Mouse (Mus musculus): ENCODE data around the gene Kif17. TPM values are rescaled to one million over a fixed set of nuclear protein-coding genes. Genes with fewer than 3 reads are reported as not detected.

The Kif17 gene
- 0.21 and 0.39 TPM in 2 replicates for polyA plus RNA-seq (2015; fragmentation: Nextera tagmentation; extraction: Ambion mirVana)

- Histone ChIP-seq H3K36me3 (ENCODE audit: control insufficient read depth, insufficient read depth, low read length) (peaks cover 7% of the 10 kb centered on the region), H3K27me3 (ENCODE audit: control insufficient read depth, insufficient read depth, low read length) (no peaks in the 10 kb centered on the region; the same call in 1 of the 2 replicates), H3K9ac (ENCODE audit: low read length) (peak within 1 kb of the TSS; percentile 48), H3K4me3 (ENCODE audit: low read depth, low read length) (peak within 1 kb of the TSS; percentile 42), H3K9me3 (ENCODE audit: control insufficient read depth, low read length) (no peaks in the 10 kb centered on the region), H3K27ac (replicated peaks) (no peak within 1 kb of the TSS), H3K4me1 (replicated peaks; ENCODE audit: control insufficient read depth, insufficient read depth) (no peaks in the 10 kb centered on the region; the same call in 1 of the 2 replicates), H3K4me2 (replicated peaks; ENCODE audit: low read depth) (peak within 1 kb of the TSS; percentile 90)
- DNase-seq (ENCODE audit: low spot score) (peak; percentile 68), ATAC-seq (ENCODE audit: low FRiP score, low TSS enrichment) (peak; percentile 66)
- TF ChIP-seq CTCF (IDR thresholded peaks at IDR 0.05; ENCODE audit: low read depth) (no peak), EP300 (optimal IDR thresholded peaks at IDR 0.05) (no peak)
- 1% methylated on average over 64 of the region's 74 CpGs for WGBS
These were observed at the start of gene Kif17, which contains the start of gene Sh2d5 for GRCm38 (mm10) chr4:138250088-138250960. Gene Kif17, plus strand, starts transcription at chr4:138250435. Gene Sh2d5, plus strand, starts transcription at chr4:138250403.

GRCm38 (mm10) chr4:138200769-138201168, 49.5 kb upstream of the Kif17 start:
- Histone ChIP-seq H3K9ac (ENCODE audit: low read length) (no peak overlapping the region), H3K27me3 (ENCODE audit: control insufficient read depth, insufficient read depth, low read length) (no peaks in the 10 kb centered on the region), H3K4me2 (replicated peaks; ENCODE audit: low read depth) (no peak overlapping the region), H3K4me1 (replicated peaks; ENCODE audit: control insufficient read depth, insufficient read depth) (no peaks in the 10 kb centered on the region), H3K4me3 (ENCODE audit: low read depth, low read length) (no peak overlapping the region), H3K9me3 (ENCODE audit: control insufficient read depth, low read length) (no peaks in the 10 kb centered on the region), H3K36me3 (ENCODE audit: control insufficient read depth, insufficient read depth, low read length) (peaks cover 34% of the 10 kb centered on the region), H3K27ac (replicated peaks) (no peak overlapping the region)
- TF ChIP-seq EP300 (optimal IDR thresholded peaks at IDR 0.05), result no peak
- TF ChIP-seq CTCF (IDR thresholded peaks at IDR 0.05; ENCODE audit: low read depth), result no peak
- ATAC-seq (ENCODE audit: low FRiP score, low TSS enrichment) (no peak), DNase-seq (ENCODE audit: low spot score) (no peak)
- 86% methylated on average over 3 of the region's 3 CpGs for WGBS

GRCm38 (mm10) chr4:138201696-138202095, 48.5 kb upstream of the Kif17 start:
- Histone ChIP-seq H3K27me3 (ENCODE audit: control insufficient read depth, insufficient read depth, low read length) (no peaks in the 10 kb centered on the region), H3K9me3 (ENCODE audit: control insufficient read depth, low read length) (no peaks in the 10 kb centered on the region), H3K4me1 (replicated peaks; ENCODE audit: control insufficient read depth, insufficient read depth) (no peaks in the 10 kb centered on the region), H3K27ac (replicated peaks) (no peak overlapping the region), H3K4me3 (ENCODE audit: low read depth, low read length) (no peak overlapping the region), H3K36me3 (ENCODE audit: control insufficient read depth, insufficient read depth, low read length) (peaks cover 31% of the 10 kb centered on the region), H3K4me2 (replicated peaks; ENCODE audit: low read depth) (no peak overlapping the region), H3K9ac (ENCODE audit: low read length) (no peak overlapping the region)
- DNase-seq (ENCODE audit: low spot score) (no peak), ATAC-seq (ENCODE audit: low FRiP score, low TSS enrichment) (no peak)
- TF ChIP-seq EP300 (optimal IDR thresholded peaks at IDR 0.05), result no peak
- TF ChIP-seq CTCF (IDR thresholded peaks at IDR 0.05; ENCODE audit: low read depth), result no peak
- 53% methylated on average over 9 of the region's 9 CpGs for WGBS

- no peak for TF ChIP-seq EP300 (optimal IDR thresholded peaks at IDR 0.05)
- no peak for TF ChIP-seq CTCF (IDR thresholded peaks at IDR 0.05; ENCODE audit: low read depth)
- Histone ChIP-seq H3K9me3 (ENCODE audit: control insufficient read depth, low read length) (no peaks in the 10 kb centered on the region), H3K27me3 (ENCODE audit: control insufficient read depth, insufficient read depth, low read length) (no peaks in the 10 kb centered on the region), H3K4me3 (ENCODE audit: low read depth, low read length) (no peak overlapping the region), H3K27ac (replicated peaks) (no peak overlapping the region), H3K36me3 (ENCODE audit: control insufficient read depth, insufficient read depth, low read length) (peaks cover 3% of the 10 kb centered on the region), H3K4me1 (replicated peaks; ENCODE audit: control insufficient read depth, insufficient read depth) (no peaks in the 10 kb centered on the region), H3K4me2 (replicated peaks; ENCODE audit: low read depth) (no peak overlapping the region), H3K9ac (ENCODE audit: low read length) (no peak overlapping the region)
- WGBS, result 92% methylated on average over 5 of the region's 5 CpGs
- no peak for DNase-seq (ENCODE audit: low spot score)
- no peak for ATAC-seq (ENCODE audit: low FRiP score, low TSS enrichment)
These were observed 40.1 kb upstream of the Kif17 start for GRCm38 (mm10) chr4:138210116-138210515.

GRCm38 (mm10) chr4:138213861-138214260, 36.4 kb upstream of the Kif17 start:
- Histone ChIP-seq H3K4me2 (replicated peaks; ENCODE audit: low read depth) (no peak overlapping the region), H3K27me3 (ENCODE audit: control insufficient read depth, insufficient read depth, low read length) (no peaks in the 10 kb centered on the region), H3K9ac (ENCODE audit: low read length) (no peak overlapping the region), H3K4me1 (replicated peaks; ENCODE audit: control insufficient read depth, insufficient read depth) (no peaks in the 10 kb centered on the region; the same call in 1 of the 2 replicates), H3K9me3 (ENCODE audit: control insufficient read depth, low read length) (no peaks in the 10 kb centered on the region), H3K27ac (replicated peaks) (peak overlapping the region; percentile 67), H3K36me3 (ENCODE audit: control insufficient read depth, insufficient read depth, low read length) (no peaks in the 10 kb centered on the region), H3K4me3 (ENCODE audit: low read depth, low read length) (no peak overlapping the region)
- TF ChIP-seq EP300 (optimal IDR thresholded peaks at IDR 0.05) (no peak), CTCF (IDR thresholded peaks at IDR 0.05; ENCODE audit: low read depth) (no peak)
- 28% methylated on average over 3 of the region's 3 CpGs for WGBS
- ATAC-seq (ENCODE audit: low FRiP score, low TSS enrichment) (peak; percentile 63), DNase-seq (ENCODE audit: low spot score) (peak; percentile 38)

All from stomach, postnatal 0 days (tissue).